Mouse (Mus musculus) stomach, postnatal 0 days (tissue): ENCODE results near the gene Mrtfa.

Experiments
- CTCF ChIP-seq: IDR thresholded peaks from 2 replicates; pipeline ENCODE4 v1.5.1; 2016; ENCODE audit warnings: antibody characterized with exemption, low read depth, mild to moderate bottlenecking, moderate library complexity
- EP300 ChIP-seq: optimal IDR thresholded peaks from 2 replicates; pipeline ENCODE3; 2016; ENCODE audit warnings: antibody characterized with exemption

GRCm38 (mm10) chr15:81184913-81185312 lies 5.6 kb downstream of the Mrtfa start:
- no peak for TF ChIP-seq CTCF
- TF ChIP-seq EP300, result no peak
